Mouse (Mus musculus): ENCODE results near the gene Irf7.

The Irf7 gene

DNA sequence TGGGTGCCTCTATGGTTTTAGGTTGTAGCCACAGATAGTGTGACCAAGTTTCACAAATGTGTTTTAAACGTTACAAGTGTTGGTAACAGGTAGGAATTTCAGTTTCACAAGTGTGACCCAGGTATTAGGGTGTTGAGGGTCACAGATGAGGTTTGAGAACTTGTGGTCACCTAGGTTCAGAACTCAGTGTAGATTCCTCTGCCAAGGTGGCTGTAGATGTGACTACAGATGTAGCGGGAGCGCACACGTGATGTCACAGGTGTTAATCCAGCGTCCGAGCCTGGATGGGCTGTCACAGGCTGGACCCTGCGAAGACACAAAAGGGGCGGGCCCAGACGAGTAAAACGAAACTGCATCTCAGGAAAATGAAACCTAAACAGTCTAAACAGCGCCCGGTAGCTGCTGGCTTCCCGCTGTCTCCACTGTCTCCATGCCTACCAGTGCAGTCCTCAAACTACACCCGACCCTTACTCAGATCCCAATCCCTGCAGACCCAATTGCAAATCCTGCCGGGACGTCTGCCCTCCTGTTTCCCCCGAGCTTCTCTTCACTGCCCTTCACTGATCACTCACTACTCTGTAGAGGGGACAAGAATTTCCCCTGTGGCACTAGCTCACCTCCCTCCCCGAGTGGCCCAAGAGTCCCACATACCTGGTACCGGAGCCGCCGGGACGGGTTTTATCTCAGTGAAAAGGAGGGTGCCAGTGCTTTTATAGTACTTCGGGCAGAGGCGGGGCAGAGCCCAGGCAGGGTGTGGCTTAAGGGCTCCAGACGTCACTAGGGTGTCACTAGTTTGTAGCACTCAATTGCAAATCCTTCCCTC lies at the start of gene Irf7:
Irf7 (minus strand) TSS at position 743 of the 823 bp plus-strand sequence.
- peak; percentile 54 to 77 for DNase-seq

DNA sequence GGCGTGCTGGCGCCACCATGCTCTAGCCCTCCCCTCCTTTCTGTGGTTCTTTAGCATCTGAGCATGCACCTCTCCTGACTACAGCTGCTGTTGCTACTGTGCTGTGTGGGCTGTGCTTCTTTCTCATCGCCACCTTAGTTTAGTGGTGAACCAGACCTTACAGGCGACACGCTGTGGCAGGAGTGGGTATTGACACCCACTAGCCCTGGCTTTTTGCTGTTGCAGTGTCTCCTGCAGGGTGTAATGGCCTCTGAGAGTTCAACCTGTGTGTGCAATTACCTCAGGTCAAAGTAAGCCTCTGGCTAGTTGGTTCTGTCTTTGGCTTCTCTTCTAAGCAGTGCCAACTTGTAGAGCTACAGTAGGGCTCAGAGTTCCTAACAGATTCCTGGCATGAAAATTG lies 49.7 kb upstream of the Irf7 start:
- peak; percentile 86 to 90 for DNase-seq

DNA sequence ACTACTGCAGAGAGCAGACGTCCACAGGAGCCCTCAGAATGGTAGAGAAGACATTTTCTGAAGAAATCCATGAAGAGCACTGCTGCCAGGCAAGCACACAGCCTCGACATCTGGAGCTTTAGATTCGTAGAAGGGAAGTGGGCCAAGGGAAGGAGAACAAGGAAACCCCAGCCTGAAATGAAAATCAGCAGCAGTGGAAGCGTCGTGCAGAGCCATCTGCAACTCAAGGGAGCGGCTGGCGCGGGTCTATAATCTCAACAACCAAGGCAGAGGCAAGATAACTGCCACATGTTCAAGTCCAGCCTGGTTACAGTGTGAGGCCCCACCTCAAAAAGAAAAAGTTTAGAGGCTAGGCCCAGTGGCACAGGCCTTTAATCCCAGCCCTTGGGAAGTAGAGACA lies 48.8 kb upstream of the Irf7 start:
- DNase-seq, result no peak

DNA sequence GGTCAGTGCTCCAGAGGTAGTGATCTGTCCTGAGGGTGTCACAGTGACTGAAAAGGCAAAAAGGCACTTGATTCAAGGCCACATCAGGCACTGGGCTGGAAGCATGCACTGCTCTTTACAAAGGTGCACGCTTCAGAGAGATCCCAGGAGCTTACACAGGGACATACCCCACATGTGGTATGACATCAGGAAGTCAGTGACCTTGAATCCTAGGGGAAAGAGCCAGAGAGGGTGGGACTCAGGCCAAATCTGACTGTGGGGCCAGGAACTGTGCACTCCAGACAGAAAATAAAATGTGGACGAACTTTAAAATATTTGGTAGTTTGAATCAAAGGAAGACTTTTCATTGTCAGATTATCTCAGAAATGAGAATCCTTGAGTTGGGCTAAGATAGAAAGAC lies 48.1 kb upstream of the Irf7 start:
- DNase-seq, result no peak

DNA sequence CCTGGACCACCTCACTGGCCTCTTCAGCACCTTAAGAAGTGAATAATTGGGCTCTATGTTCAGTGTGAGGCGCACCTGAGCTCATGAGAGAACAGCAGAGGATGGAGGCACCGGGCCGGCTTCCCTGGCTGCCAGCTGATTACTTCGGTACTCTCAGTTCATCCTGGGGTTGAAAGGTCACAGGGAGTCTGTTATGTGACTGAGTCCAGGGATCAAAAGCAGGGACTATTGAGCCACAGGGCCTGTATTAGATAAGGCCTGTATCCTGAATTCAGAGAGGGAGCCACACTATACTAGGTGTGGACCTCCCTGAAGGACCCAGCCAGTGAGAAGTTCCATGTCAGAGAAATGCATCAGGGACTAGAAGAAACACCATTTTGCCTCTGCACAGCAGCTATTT lies 38.3 kb upstream of the Irf7 start:
- DNase-seq, result no peak

DNA sequence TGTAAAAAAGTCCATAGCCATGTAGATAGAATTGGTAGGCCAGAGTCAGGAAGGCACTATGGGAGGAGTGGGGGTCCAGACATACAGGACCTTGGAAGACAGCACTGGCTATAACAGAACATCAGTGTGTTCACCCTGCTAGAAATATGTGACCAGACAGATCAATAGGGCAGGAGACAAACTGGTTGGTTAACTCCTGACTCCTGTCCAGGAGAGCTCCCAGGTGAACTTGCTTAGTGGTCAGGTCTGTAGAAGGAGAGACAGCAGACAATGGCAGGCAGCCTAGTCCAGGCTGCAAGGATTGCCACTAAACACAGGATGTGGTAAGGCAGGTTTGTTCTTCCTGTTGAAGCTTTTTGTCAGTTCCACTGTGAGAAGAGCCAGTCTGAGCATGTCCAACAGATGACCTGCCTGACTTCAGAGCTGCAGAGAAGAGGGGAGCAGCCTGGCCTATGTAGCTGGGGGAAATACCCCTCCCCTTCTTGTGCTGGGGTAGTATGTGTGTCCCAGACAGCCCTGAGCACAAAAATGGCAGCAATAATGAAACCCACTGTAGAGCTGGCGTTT lies 36.5 kb upstream of the Irf7 start:
- DNase-seq, result peak; percentile 25 to 31

DNA sequence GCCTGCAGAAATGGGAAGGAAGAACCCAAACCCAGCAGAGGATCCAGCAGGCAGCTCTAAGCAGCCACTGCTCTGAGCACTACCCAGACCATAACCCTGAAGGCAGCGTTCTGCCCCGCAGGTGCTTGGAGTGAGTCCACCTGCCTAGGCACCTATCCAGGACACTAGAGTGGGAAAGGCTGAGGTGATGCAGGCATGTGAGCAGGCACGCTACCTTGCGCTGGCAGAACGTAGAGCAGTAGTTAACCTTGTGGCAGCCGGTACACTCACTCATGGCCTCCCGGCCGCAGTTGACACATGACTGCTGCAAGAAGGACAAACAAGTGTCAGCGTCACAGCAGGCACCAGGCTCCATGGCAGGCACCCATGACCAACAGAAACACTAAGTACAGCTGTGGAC lies 35.1 kb upstream of the Irf7 start:
- DNase-seq, result peak; percentile 43 to 54

DNA sequence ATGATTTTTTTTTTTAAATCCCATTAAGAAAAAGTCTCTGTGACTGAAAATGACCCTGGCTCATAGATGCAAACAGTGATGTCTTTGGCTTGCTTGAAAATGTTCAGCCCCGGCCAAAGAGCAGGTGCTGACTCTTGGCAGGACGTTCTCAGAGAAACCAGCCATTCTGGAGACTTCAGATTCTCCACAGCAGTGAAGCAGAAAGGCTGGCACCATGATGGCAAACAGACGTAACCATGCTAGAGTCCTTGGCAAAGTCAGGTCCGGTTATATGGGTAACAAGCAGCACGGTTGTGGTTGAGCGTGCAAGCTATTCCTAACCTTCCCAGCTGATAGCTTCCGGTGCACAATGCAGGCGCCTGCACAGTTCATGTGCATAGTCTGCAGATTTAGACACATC lies 32.9 kb upstream of the Irf7 start:
- DNase-seq, result no peak

DNA sequence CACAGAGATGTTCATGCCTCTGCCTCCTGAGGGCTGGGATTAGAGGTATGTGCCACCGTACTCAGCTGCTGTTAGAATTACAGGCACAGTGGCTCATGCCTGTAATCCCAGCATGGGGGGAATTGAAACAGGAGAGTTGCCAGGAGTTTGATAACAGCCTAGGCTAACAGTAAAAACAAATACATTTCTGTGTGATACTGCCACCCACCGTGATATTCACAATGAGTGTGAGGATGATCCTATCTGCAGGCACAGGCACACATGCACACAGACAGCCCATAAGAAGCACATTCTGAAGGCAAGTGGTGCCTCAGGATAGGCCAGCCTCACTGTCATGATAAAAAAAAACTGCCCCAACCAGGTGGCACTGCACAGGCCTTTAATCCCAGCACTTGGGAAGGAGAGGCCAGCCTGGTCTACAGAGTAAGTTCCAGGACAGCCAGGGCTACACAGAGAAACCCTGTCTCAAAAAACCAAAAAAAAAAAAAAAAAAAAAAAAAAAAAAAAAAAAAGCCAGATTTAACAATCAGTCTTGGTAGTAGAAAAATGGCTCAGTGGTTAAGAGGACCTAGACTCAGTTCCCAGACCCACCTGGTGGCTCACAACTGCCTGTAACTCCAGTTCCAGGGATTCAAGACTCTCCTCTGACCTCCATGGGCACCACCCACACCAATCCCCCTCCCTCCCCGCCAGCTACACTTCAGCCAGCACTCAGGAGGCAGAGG lies 31.8 kb upstream of the Irf7 start:
- no peak for DNase-seq

DNA sequence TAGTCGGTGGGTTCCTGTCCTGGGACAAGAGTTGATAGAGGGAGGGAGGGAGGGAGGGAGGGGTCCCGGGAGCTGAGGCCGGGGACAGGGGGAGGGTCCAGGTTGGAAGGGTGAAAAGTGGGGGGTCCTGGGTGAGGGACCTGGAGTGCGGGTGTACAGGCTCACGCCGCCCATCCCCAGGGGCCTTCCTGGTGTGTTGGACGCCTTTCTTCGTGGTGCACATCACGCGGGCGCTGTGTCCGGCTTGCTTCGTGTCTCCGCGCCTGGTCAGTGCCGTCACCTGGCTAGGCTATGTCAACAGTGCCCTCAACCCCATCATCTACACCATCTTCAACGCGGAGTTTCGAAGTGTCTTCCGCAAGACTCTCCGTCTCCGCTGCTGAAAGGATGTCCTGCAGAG lies 28.2 kb upstream of the Irf7 start:
- no peak for DNase-seq

DNA sequence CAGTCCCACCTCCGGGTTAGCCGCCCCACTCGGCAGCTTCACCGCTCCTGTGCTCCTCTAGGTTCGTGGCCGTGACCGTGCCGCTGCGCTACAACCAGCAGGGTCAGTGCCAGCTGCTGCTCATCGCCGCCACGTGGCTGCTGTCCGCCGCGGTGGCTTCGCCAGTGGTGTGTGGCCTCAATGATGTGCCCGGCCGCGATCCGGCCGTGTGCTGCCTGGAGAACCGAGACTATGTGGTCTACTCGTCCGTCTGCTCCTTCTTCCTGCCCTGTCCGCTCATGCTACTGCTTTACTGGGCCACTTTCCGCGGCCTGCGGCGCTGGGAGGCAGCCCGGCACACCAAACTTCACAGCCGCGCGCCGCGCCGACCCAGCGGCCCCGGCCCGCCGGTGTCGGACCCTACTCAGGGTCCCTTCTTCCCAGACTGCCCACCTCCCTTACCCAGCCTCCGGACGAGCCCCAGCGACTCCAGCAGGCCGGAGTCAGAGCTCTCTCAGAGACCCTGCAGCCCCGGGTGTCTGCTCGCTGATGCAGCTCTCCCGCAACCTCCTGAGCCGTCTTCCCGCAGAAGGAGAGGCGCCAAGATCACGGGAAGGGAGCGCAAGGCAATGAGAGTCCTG lies 27.7 kb upstream of the Irf7 start:
- DNase-seq, result no peak

DNA sequence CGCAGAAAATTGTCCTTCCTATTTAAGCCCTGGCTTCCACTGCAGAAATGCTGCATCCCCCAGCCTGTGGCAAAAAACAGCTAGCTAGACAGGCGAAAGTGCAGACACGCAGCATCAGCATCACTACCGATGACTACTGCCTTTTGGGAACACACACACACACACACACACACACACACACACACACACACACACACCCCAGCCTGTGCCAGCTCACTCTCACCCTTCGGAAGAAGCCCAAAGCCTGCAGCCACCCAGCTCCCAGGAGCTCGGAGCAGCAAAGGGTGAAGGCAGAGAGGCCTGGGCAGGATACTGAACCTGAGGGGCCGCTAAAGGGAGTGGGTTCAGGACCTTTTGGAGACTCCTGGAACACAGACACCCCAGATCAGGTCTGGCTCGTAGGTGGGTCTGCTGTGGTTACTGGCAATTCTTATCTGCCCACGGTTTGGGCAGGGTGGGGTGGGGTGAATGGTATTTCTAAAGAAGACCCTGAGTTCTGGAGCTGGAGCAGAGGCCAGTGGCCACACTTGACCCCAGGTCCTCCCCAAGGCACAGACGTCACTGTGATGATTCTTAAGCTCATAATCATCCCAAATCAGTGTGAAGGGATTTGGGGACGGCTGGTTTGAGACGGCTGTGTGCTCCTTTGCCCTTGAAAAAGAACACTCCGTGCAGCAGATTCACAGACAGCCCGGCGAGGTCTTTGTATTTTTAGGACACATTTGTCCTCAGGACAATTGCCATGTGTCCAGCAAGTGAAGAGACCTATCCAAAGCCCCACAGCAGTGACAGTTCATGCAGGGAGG lies 26.5 kb upstream of the Irf7 start:
- no peak for DNase-seq

DNA sequence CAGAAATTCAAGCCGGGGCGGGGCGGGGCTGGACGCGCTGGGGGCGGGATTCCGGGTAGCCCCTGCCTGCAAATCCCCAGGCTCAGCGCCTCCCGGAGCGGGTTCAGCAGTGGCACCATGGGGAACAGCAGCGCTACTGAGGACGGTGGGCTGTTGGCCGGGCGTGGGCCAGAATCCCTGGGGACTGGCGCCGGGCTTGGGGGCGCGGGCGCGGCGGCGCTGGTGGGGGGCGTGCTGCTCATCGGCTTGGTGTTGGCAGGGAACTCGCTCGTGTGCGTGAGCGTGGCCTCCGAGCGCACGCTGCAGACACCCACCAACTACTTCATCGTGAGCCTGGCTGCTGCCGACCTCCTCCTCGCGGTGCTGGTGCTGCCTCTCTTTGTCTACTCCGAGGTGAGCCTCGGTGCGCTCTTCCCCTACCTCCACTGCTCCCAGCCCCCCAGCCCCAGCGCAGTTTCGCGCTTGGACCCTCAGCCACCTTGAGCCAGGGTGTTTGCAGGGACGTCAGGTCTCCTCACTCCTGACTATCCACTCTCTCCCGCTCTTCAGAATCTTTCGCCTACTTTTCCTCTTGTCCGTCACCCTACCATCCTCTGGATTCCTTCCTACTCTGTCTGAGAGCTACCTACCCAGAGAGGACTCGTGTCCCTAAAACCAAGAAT lies 25.8 kb upstream of the Irf7 start, which contains the start of gene Drd4:
Drd4 (plus strand) TSS at position 86 of the 662 bp plus-strand sequence.
- no peak for DNase-seq

DNA sequence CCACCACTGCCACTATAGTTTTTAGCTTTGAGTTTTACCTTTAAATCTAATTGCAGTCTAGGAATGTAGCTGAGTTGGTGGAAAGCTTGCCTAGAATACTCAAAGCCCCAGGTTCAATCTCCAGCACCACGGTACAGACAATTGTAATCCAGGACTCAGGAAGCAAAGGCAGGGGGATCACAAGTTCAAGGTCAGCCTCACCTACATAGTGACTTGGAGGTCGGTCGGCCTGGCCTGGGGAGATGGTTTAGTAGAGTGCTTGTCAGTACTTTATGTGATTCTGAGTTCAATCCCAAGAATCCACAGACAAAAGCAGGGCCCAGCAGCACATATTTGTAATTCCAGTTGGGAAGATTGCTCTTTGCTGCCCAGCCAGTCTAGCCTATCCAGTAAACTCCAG lies 21.8 kb upstream of the Irf7 start:
- DNase-seq, result no peak

DNA sequence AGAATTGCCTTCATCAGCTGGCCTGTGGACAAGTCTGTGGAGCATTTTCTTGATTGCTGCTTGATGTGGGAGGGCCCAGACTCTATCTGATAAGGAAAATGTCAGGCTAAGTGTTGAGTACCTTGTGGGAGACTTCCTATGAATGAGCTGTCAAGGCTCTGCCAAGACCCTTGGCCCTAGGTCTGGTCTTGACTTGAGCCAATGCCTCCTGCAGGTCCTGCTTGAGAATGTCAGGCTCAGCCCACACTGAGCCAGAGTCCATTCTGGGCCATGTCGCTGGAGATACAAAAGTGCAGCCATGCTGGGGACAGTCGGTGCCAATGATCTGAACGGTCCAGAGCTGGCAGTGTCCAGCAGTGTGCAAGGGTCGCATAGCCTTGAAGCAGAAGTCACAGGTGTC lies 16.5 kb upstream of the Irf7 start:
- no peak for DNase-seq

DNA sequence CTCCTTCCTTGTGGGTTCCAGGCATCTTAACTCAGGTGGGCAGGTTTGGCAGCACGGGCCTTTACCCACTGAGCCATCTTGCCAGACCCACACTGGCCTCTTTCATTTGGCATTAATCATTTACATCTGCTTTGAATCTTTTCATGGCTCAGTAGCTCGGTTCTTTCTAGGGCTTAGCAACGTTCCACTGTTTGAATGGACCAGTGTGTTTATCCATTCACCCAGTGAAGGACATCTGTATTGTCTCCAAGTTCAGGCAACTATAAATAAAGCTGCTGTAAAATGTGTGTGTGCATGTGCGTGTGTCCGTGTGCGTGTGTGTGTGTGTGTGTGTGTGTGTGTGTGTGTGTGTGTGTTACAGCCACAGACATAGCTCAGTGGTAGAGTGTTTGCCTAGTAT lies 15.2 kb upstream of the Irf7 start:
- peak in 1 of 2 experiments; percentile 55 for DNase-seq

DNA sequence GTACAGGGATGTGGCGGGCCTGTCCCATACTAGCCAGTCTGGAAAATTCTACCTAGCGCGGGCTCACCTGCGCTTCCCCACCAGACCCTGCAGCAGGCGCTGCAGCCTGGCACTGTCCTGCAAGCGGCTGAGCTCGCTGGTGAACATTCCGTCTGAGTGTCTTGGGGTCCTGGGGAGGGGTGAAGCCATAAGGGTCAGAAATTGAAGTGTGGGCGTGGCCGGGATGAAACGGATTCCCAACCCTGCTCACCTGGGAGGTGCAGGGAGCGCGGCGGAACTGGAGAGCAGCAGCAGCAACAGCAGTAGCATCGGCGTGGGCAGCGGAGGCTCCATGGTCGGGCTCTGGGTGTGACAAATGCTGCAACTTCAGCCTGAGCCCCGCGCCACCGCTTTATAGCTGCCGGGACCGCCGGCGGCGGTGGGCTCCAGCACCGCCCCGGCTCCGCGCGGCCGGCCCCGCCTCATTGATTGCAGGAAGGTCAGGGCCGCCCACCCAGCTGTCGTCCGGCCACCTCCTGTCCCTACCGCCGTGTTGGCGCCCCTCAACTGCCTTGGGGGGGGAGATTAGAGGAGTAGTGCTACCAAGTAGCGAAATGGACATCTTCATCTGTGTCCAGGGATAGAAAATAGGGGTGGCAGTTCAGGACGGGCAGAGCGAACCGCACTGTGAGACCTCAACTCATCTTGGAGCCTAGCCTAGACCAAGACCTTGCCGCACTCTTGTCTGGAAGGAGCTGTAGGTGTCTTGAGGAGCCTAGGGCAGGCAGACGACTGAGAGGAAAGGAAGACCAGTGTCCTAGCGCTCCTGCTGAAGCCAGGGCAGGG lies 12.7 kb upstream of the Irf7 start, which contains the start of gene Sct:
Sct (minus strand) TSS at position 368 of the 825 bp plus-strand sequence.
- peak in 1 of 2 experiments; percentile 38 for DNase-seq

DNA sequence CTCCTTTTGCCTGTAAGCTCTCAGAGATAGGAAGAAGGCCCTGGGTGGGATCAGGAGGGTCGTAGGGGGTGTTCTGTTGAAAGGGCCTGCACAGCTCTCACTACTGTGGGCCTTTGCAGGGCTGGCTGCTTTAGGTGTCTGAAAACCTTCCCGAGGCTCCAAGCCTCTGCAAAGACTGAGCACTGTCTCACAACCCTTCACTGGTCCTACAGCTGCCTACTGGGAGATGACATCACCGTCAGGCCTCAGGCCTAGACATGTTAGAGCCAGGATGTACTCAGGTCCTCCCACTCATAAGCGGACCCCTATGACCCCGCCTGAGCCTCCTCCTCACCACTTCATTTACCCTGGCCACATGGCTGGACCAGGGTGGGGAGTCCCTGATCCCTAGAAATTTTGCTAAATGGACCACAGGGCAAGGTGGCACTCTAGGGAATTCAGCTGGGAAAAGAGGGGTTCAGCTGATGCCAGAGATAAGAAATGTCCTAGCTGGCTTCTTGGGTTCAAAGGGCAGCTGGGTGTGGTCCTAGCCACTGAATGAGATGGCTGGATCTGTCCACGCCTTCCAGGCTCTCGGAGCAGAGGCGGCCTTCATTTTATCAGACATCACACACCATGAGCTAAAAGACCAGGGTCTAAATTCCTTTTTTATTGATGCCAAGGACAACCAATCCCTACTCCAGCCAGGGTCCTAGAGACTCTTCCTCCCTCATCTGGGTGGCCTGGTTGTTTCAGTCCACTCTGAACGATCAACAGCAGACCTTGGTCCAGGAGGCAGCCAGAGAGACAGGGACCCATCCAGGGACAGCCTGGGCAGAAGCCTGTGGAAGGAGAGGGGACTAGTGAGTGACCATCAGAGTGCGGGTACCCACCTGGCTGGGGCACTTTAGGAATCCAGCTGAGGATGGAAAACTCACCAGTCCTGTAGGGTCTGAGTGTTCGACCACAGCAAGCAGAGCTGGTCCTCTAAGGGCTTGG lies 11.7 kb upstream of the Irf7 start:
- no peak for DNase-seq

DNA sequence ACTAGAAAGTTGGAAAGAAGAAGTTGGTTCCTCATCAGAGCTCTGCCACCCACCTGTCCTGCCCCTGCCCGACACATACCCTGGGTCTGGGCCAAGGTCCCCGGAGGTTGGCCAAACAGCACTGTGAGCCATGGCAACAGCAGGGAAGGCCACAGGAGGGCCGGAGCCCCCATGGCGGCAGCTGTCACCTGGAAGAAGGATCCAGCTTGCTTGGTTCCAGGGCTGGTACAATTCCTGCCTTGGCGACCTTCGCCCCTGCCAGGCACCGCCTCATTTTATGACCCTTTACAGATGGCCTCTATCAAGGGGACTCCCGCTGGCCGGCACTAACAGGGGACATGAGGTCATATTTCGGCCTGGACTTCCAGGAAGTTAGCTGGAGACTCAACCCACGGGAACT lies 10.3 kb upstream of the Irf7 start, which contains the start of gene Cdhr5:
Cdhr5 (minus strand) TSS at position 241 of the 400 bp plus-strand sequence.
- peak; percentile 82 to 84 for DNase-seq

DNA sequence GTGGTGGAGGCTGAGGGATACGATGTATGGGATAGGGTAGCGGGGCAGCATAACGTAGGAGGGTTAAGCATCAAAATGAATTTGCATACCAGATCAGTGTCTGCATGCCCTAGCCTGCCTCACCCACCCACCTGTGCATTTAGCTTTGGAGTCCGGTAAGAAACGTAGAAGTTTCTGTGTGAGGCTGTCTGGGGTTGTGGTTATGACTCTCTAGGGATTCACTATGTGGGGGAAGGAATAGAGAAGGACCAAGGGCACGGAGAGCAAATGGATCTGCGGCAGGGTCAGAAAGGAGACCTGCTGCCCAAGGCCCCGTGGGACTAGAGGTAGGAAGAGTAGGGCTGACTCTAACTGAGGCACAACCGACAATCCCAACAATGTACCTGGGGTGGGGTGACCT lies 9.1 kb upstream of the Irf7 start:
- DNase-seq, result no peak
